Mouse (Mus musculus): Measurements from ENCODE around the gene Sgk2.

GRCm38 (mm10) chr2:163062119-163062508, 75.0 kb downstream of the Sgk2 start:
- TF ChIP-seq CTCF (IDR thresholded peaks at IDR 0.05; ENCODE audit: insufficient read depth, low read length), result no peak
- TF ChIP-seq POLR2A (IDR thresholded peaks at IDR 0.05; ENCODE audit: borderline replicate concordance, extremely low read depth, low read depth, low read length), result no peak
